Mouse (Mus musculus): ENCODE measurements around the gene Zbtb39. TPM values are rescaled to one million over a fixed set of nuclear protein-coding genes. Genes with fewer than 3 reads are reported as not detected.

The Zbtb39 gene
- 5.2 and 6.2 TPM in 2 replicates for polyA plus RNA-seq (2016; fragmentation: Nextera tagmentation; extraction: Ambion mirVana)

DNA sequence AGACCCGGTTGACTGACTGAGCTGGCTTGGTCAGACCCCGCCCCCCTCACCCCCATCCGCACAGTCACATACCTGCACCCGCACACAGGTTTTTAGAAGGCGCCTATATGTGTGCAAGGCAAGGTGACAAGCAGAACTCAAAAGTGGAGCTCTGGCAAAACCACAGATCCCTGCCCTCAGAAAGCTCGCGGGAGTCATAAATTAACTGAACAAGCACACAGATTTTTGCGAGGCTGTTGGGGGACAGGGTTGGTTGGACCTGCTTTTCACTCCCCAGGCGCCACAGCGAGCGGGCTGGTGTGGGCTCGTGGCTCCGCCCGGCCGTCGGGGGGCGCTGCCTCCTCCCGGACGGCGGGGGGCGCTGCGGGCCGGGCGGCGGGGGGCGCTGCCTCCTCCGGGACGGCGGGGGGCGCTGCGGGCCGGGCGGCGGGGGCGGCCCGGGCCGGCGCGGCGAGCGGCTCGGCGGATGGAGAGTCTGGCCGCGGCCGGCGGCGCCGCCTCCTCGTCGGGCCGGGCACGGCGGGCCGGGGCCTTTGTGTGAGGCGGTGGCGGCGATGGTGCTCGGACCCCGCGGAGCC, at the start of gene Zbtb39:
Gene Zbtb39, plus strand, starts transcription at position 456 of the 578 bp plus-strand sequence.
- Histone ChIP-seq H3K9ac (peak within 1 kb of the TSS; percentile 99), H3K4me3 (replicated peaks) (peak within 1 kb of the TSS; percentile 98), H3K4me2 (peak within 1 kb of the TSS; percentile 81), H3K4me1 (peaks cover 13% of the 10 kb centered on the region), H3K27me3 (peaks cover 24% of the 10 kb centered on the region), H3K27ac (peak within 1 kb of the TSS; percentile 82), H3K9me3 (no peaks in the 10 kb centered on the region), H3K36me3 (replicated peaks) (peaks cover 29% of the 10 kb centered on the region)
- 1% methylated on average over 35 of the region's 61 CpGs for WGBS
- peak; percentile 88 for ATAC-seq (ENCODE audit: low FRiP score)

DNA sequence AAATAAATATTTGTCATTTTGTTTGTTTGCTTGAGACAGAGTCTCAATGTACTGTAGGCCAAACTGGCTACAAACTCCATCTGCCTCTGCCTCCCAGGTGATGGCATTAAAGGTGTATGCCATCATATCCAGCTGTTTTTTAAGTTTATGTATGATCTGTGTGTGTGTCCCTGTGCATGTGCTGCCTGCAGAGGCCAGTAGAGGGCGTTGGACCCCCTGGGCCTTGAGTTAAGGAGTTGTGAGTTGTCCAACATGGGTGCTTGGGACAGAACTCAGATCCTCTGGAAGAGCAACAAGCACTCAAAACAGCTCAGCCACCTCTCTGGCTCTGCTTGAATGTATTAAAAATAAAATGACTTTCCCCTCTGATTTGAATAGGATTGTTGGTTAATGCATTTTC, 48.3 kb upstream of the Zbtb39 start:
- Histone ChIP-seq H3K4me2 (no peak overlapping the region), H3K27ac (no peak overlapping the region), H3K36me3 (replicated peaks) (peaks cover 46% of the 10 kb centered on the region), H3K9ac (no peak overlapping the region), H3K27me3 (no peaks in the 10 kb centered on the region), H3K4me3 (replicated peaks) (no peak overlapping the region), H3K9me3 (no peaks in the 10 kb centered on the region), H3K4me1 (no peaks in the 10 kb centered on the region)
- ATAC-seq (ENCODE audit: low FRiP score): no peak
- WGBS: 45% methylated on average over 1 of the region's 1 CpGs

DNA sequence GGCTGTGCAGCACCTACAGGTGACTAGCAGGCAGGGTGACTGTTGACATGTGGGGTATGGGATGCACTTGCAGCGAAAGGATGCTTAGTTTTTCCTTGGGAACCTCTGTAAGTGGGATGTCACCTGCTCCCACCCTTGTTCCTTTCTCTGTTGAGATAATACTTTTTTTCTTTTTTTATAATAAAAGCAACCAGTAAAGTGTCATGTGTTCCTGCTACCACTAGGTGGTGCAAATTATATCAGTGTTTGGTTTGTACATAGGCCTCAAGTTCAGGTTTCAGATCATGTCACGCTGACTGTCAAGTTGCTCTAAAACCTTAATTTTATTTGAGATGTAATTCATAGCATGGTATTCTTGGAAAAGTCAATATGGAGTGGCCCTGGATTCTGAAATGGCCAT, 44.7 kb upstream of the Zbtb39 start:
- ATAC-seq (ENCODE audit: low FRiP score): 0 out of 2 replicates have a peak, but pooled peaks have one; percentile 27
- peaks cover 66% of the 10 kb centered on the region for H3K36me3 ChIP-seq (replicated peaks)
- no peaks in the 10 kb centered on the region for H3K9me3 ChIP-seq
- H3K4me3 ChIP-seq (replicated peaks): no peak overlapping the region
- no peak overlapping the region for H3K4me2 ChIP-seq
- H3K9ac ChIP-seq: no peak overlapping the region
- 64% methylated on average over 2 of the region's 2 CpGs for WGBS
- no peaks in the 10 kb centered on the region for H3K27me3 ChIP-seq
- no peaks in the 10 kb centered on the region for H3K4me1 ChIP-seq
- no peak overlapping the region for H3K27ac ChIP-seq

DNA sequence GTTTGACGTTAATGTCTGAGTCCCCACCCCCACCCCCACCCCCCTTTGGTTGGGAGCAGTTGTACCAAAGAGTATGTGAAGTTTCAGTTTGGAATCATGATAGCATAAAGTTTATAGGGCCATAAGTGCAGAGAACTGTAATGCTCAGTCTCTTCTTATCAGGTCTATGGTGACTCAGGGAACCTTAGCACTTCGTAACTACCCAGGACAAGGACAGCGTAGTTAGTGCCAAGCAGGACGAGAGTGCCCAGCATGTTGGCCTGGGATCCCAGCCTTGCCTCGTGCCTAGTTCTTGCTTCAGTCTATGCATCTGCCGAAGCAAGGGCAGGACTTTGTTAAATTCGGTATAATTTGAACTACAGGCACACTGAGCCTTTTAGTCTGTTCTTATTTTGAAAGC, 43.6 kb upstream of the Zbtb39 start:
- 92% methylated on average over 7 of the region's 7 CpGs for WGBS
- H3K9ac ChIP-seq: no peak overlapping the region
- H3K27ac ChIP-seq: no peak overlapping the region
- H3K4me1 ChIP-seq: no peaks in the 10 kb centered on the region
- no peaks in the 10 kb centered on the region for H3K9me3 ChIP-seq
- no peaks in the 10 kb centered on the region for H3K27me3 ChIP-seq
- no peak for ATAC-seq (ENCODE audit: low FRiP score)
- H3K36me3 ChIP-seq (replicated peaks): peaks cover 63% of the 10 kb centered on the region
- no peak overlapping the region for H3K4me3 ChIP-seq (replicated peaks)
- no peak overlapping the region for H3K4me2 ChIP-seq

GRCm38 (mm10) chr10:127698966-127699365, 40.4 kb upstream of the Zbtb39 start:
- no peak overlapping the region for H3K4me3 ChIP-seq (replicated peaks)
- no peaks in the 10 kb centered on the region for H3K4me1 ChIP-seq
- H3K9me3 ChIP-seq: no peaks in the 10 kb centered on the region
- no peak overlapping the region for H3K27ac ChIP-seq
- no peaks in the 10 kb centered on the region for H3K27me3 ChIP-seq
- WGBS: 95% methylated on average over 7 of the region's 7 CpGs
- H3K36me3 ChIP-seq (replicated peaks): peaks cover 43% of the 10 kb centered on the region
- no peak overlapping the region for H3K9ac ChIP-seq
- H3K4me2 ChIP-seq: no peak overlapping the region
- ATAC-seq (ENCODE audit: low FRiP score): no peak

GRCm38 (mm10) chr10:127703299-127703698, 36.0 kb upstream of the Zbtb39 start:
- H3K9ac ChIP-seq: no peak overlapping the region
- no peak overlapping the region for H3K4me3 ChIP-seq (replicated peaks)
- H3K27ac ChIP-seq: no peak overlapping the region
- H3K9me3 ChIP-seq: no peaks in the 10 kb centered on the region
- H3K27me3 ChIP-seq: no peaks in the 10 kb centered on the region
- 58% methylated on average over 4 of the region's 4 CpGs for WGBS
- H3K4me1 ChIP-seq: no peaks in the 10 kb centered on the region
- H3K4me2 ChIP-seq: no peak overlapping the region
- H3K36me3 ChIP-seq (replicated peaks): peaks cover 12% of the 10 kb centered on the region
- no peak for ATAC-seq (ENCODE audit: low FRiP score)

DNA sequence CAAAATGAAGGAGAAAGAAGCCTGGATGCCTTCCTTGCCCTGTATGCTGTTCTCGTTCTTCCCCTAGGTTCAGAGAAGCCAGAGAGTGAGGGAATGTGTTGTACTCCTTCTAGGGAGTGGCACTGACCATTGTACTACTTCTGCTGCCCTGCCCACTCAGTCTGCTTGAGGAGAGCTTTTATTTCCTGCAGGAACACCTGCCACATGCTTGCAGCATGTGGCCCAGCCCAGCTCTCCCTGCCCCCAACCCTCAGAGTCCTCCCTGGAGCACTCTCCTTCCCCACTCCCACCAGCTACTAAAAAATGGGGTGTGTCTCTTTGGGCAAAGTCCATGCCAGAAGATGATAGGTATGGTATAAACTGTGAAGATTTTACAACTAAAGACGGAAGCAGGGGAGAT, 35.0 kb upstream of the Zbtb39 start:
- H3K27me3 ChIP-seq: no peaks in the 10 kb centered on the region
- WGBS: 70% methylated on average over 2 of the region's 2 CpGs
- H3K36me3 ChIP-seq (replicated peaks): peaks cover 4% of the 10 kb centered on the region; the same call in 1 of the 2 replicates
- H3K4me3 ChIP-seq (replicated peaks): no peak overlapping the region
- ATAC-seq (ENCODE audit: low FRiP score): no peak
- no peak overlapping the region for H3K27ac ChIP-seq
- no peaks in the 10 kb centered on the region for H3K4me1 ChIP-seq
- no peak overlapping the region for H3K4me2 ChIP-seq
- H3K9ac ChIP-seq: no peak overlapping the region
- no peaks in the 10 kb centered on the region for H3K9me3 ChIP-seq

- Histone ChIP-seq H3K4me1 (no peaks in the 10 kb centered on the region), H3K27me3 (no peaks in the 10 kb centered on the region), H3K4me2 (no peak within 1 kb of the TSS), H3K27ac (no peak within 1 kb of the TSS), H3K4me3 (replicated peaks) (no peak within 1 kb of the TSS), H3K9me3 (no peaks in the 10 kb centered on the region), H3K9ac (no peak within 1 kb of the TSS), H3K36me3 (replicated peaks) (0 out of 2 replicates have a peak, but pooled peaks cover 4% of the 10 kb centered on the region)
- no peak for ATAC-seq (ENCODE audit: low FRiP score)
- 79% methylated on average over 2 of the region's 2 CpGs for WGBS
Measured at GRCm38 (mm10) chr10:127704766-127705220, 34.5 kb upstream of the Zbtb39 start, which contains the start of gene Myo1a. Gene Myo1a (plus strand): TSS chr10:127705170.

- no peaks in the 10 kb centered on the region for H3K27me3 ChIP-seq
- WGBS: 96% methylated on average over 4 of the region's 4 CpGs
Measured at GRCm38 (mm10) chr10:127705783-127706182, 33.6 kb upstream of the Zbtb39 start.

DNA sequence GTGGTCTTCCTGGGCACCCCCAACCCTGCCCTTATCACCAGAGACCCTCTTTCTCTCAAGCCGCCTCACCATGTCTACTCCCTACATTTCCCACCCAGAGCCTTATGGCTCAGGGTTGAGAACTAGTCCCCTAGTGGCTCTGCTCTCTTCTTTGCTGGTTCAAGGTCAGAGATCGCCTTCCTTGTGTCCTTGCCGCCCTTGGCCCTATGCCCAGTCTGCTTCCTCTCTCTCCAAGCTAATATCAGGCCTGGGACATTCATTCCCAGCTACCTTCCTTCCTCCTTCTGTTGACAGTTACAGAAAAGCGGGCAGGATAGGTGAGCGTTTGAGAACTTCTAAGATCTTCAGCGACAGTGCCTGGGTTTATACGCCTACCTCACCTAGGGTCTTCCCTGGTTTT, 31.6 kb upstream of the Zbtb39 start:
- H3K9me3 ChIP-seq: no peaks in the 10 kb centered on the region
- no peak overlapping the region for H3K27ac ChIP-seq
- no peak for ATAC-seq (ENCODE audit: low FRiP score)
- no peak overlapping the region for H3K4me2 ChIP-seq
- H3K4me3 ChIP-seq (replicated peaks): no peak overlapping the region
- no peaks in the 10 kb centered on the region for H3K36me3 ChIP-seq (replicated peaks)
- H3K4me1 ChIP-seq: no peaks in the 10 kb centered on the region
- no peak overlapping the region for H3K9ac ChIP-seq
- no peaks in the 10 kb centered on the region for H3K27me3 ChIP-seq
- WGBS: 93% methylated on average over 7 of the region's 7 CpGs

More at GRCm38 (mm10) chr10:127705783-127706182, 33.6 kb upstream of the Zbtb39 start:
- H3K4me2 ChIP-seq: no peak overlapping the region
- no peak overlapping the region for H3K4me3 ChIP-seq (replicated peaks)
- no peaks in the 10 kb centered on the region for H3K36me3 ChIP-seq (replicated peaks)
- H3K27ac ChIP-seq: no peak overlapping the region
- no peak overlapping the region for H3K9ac ChIP-seq
- no peaks in the 10 kb centered on the region for H3K9me3 ChIP-seq
- ATAC-seq (ENCODE audit: low FRiP score): no peak
- H3K4me1 ChIP-seq: no peaks in the 10 kb centered on the region

- 83% methylated on average over 3 of the region's 3 CpGs for whole genome bisulfite sequencing
- Histone ChIP-seq H3K27me3 (no peaks in the 10 kb centered on the region), H3K9ac (no peak overlapping the region; the same call in 1 of the 2 replicates), H3K9me3 (no peaks in the 10 kb centered on the region), H3K36me3 (replicated peaks) (no peaks in the 10 kb centered on the region), H3K27ac (no peak overlapping the region), H3K4me1 (no peaks in the 10 kb centered on the region), H3K4me3 (replicated peaks) (no peak overlapping the region), H3K4me2 (no peak overlapping the region)
- no peak for ATAC-seq (ENCODE audit: low FRiP score)
Measured at GRCm38 (mm10) chr10:127708850-127709370, 30.4 kb upstream of the Zbtb39 start.

DNA sequence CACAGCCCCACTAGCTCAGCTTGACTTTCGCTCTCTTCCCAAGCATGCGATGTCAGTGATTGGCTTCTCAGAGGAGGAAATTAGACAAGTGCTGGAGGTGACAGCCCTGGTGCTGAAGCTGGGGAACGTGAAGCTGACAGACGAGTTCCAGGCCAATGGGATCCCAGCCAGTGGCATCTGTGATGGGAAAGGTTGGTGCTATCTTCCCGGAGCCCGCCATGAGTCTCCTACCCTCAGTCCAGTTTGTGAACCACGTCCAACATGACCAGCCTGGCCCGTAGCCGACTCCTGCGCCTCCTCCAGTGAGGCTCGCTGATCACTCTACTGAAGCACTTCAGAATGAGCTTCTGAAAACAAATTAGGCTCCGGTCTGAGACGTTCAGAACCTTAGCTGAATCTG, 29.0 kb upstream of the Zbtb39 start:
- Histone ChIP-seq H3K4me2 (no peak overlapping the region), H3K27ac (no peak overlapping the region), H3K36me3 (replicated peaks) (no peaks in the 10 kb centered on the region), H3K9me3 (no peaks in the 10 kb centered on the region), H3K9ac (no peak overlapping the region), H3K27me3 (no peaks in the 10 kb centered on the region), H3K4me1 (no peaks in the 10 kb centered on the region), H3K4me3 (replicated peaks) (no peak overlapping the region)
- WGBS: 89% methylated on average over 13 of the region's 13 CpGs
- ATAC-seq (ENCODE audit: low FRiP score): no peak

DNA sequence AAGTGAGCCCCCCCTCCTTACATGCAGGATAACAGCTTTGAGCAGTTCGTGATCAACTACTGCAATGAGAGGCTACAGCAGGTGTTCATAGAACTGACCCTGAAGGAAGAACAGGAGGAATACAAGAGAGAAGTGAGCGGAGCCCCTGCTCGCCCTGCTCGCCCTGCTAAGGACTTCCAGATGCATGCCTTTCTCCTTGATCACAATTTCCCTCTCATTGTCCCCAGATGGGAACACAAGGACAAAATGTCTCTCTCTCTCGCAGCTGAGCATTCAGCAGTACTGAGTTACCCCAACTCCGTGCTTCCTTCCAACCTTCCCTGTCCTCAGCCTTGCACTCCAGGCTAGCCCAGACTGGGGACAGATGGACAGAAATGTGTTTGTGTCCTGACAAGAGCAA, 26.6 kb upstream of the Zbtb39 start:
- no peaks in the 10 kb centered on the region for H3K27me3 ChIP-seq
- WGBS: 79% methylated on average over 6 of the region's 6 CpGs
- H3K9me3 ChIP-seq: no peaks in the 10 kb centered on the region
- no peaks in the 10 kb centered on the region for H3K36me3 ChIP-seq (replicated peaks)
- H3K4me3 ChIP-seq (replicated peaks): no peak overlapping the region
- no peaks in the 10 kb centered on the region for H3K4me1 ChIP-seq
- no peak for ATAC-seq (ENCODE audit: low FRiP score)
- H3K9ac ChIP-seq: no peak overlapping the region
- no peak overlapping the region for H3K4me2 ChIP-seq
- H3K27ac ChIP-seq: no peak overlapping the region
